Mouse (Mus musculus) forebrain, embryonic 14.5 days (tissue): ENCODE results near the gene Fads6. TPM values are rescaled to one million over a fixed set of nuclear protein-coding genes. Genes with fewer than 3 reads are reported as not detected.

Source experiments
- ATAC-seq: fragments of 200-750 bp; cut with Nextera tagmentation; 2 replicates; pipeline ENCODE4 v1.8.0; 2017; ENCODE audit warnings: mild to moderate bottlenecking, moderate library complexity
- DNase-seq: peaks from one replicate; pipeline ENCODE4 v3.0.0-alpha.2; 2015; ENCODE audit warnings: low spot score
- H3K27ac ChIP-seq: fragments of 300-500 bp; sonication (generic); 2 replicates; pipeline ENCODE4 v1.5.1; 2014; ENCODE audit warnings: low read depth, mild to moderate bottlenecking, control low read depth, low read length, moderate library complexity
- H3K27me3 ChIP-seq: fragments of 300-500 bp; sonication (generic); replicated peaks from 2 replicates; pipeline ENCODE4 v1.6.1; 2014; ENCODE audit warnings: low read length, control low read depth, mixed read lengths; ENCODE audit not compliant: control insufficient read depth, insufficient read depth
- H3K36me3 ChIP-seq: fragments of 300-500 bp; sonication (generic); 2 replicates; pipeline ENCODE4 v1.6.1; 2014; ENCODE audit warnings: low read length, control low read depth; ENCODE audit not compliant: control insufficient read depth, insufficient read depth
- H3K4me1 ChIP-seq: fragments of 300-500 bp; sonication (generic); 2 replicates; pipeline ENCODE4 v1.6.1; 2014; ENCODE audit warnings: antibody characterized with exemption, low read length, control low read depth; ENCODE audit not compliant: control insufficient read depth, insufficient read depth
- H3K4me2 ChIP-seq: fragments of 300-500 bp; sonication (generic); 2 replicates; pipeline ENCODE4 v1.6.1; 2014; ENCODE audit warnings: mild to moderate bottlenecking, control low read depth, low read length
- H3K4me3 ChIP-seq: fragments of 300-500 bp; sonication (generic); 2 replicates; pipeline ENCODE4 v1.5.1; 2014; ENCODE audit warnings: low read depth, low read length, control low read depth
- H3K9ac ChIP-seq: fragments of 300-500 bp; sonication (generic); 2 replicates; pipeline ENCODE4 v1.6.1; 2014; ENCODE audit warnings: mild to moderate bottlenecking, low read length, control low read depth, moderate library complexity
- H3K9me3 ChIP-seq: fragments of 300-500 bp; sonication (generic); replicated peaks from 2 replicates; pipeline ENCODE4 v1.6.1; 2016; ENCODE audit warnings: low read length, control low read depth, mixed read lengths; ENCODE audit not compliant: control insufficient read depth
- WGBS: fragments of 180-500 bp; shearing (Covaris S2); extraction: QIAGEN DNeasy Blood & Tissue Kit; methylation state at CpG from one replicate; pipeline ENCODE4 v1.1.7; 2014; 5-methylcytosine and 5-hydroxymethylcytosine counted together
- polyA plus RNA-seq: library from polyadenylated mRNA; unstranded; fragments of >200 nt; fragmentation: Nextera tagmentation; extraction: Ambion mirVana; gene quantifications from 2 replicates; pipeline ENCODE4 v1.2.1, GENCODE M21; 2014

The Fads6 gene
- 0.24 and 0.40 TPM in 2 replicates for polyA plus RNA-seq

- DNase-seq (peak; percentile 60), ATAC-seq (peak; percentile 80)
- Histone ChIP-seq H3K36me3 (no peaks in the 10 kb centered on the region), H3K9ac (peak within 1 kb of the TSS; percentile 69), H3K4me2 (peak within 1 kb of the TSS; percentile 88), H3K27me3 (no peaks in the 10 kb centered on the region), H3K4me3 (peak within 1 kb of the TSS; percentile 45), H3K9me3 (no peaks in the 10 kb centered on the region), H3K4me1 (peaks cover 5% of the 10 kb centered on the region; the same call in 1 of the 2 replicates), H3K27ac (no peak within 1 kb of the TSS)
- WGBS = under 1% methylated on average over 44 of the region's 44 CpGs
Observed at GRCm38 (mm10) chr11:115297214-115297826, at the start of gene Fads6. TSS of gene Fads6 (minus strand) at chr11:115297663.

GRCm38 (mm10) chr11:115345515-115345914 is 48.1 kb upstream of the Fads6 start:
- Histone ChIP-seq H3K9me3 (no peaks in the 10 kb centered on the region), H3K27ac (no peak overlapping the region), H3K27me3 (no peaks in the 10 kb centered on the region), H3K36me3 (no peaks in the 10 kb centered on the region), H3K9ac (no peak overlapping the region), H3K4me1 (peaks cover 4% of the 10 kb centered on the region; the same call in 1 of the 2 replicates), H3K4me3 (no peak overlapping the region), H3K4me2 (no peak overlapping the region)
- DNase-seq (no peak), ATAC-seq (no peak)
- 49% methylated on average over 7 of the region's 7 CpGs for WGBS

- no peaks in the 10 kb centered on the region for H3K27me3 ChIP-seq
- ATAC-seq = no peak
- no peak overlapping the region for H3K9ac ChIP-seq
- 12% methylated on average over 12 of the region's 12 CpGs for WGBS
- DNase-seq = no peak
- no peaks in the 10 kb centered on the region for H3K36me3 ChIP-seq
- peaks cover 4% of the 10 kb centered on the region; the same call in 1 of the 2 replicates for H3K4me1 ChIP-seq
- no peaks in the 10 kb centered on the region for H3K9me3 ChIP-seq
- no peak overlapping the region for H3K27ac ChIP-seq
- H3K4me3 ChIP-seq = no peak overlapping the region
- no peak overlapping the region for H3K4me2 ChIP-seq
Observed at GRCm38 (mm10) chr11:115344967-115345366, 47.5 kb upstream of the Fads6 start.

- Histone ChIP-seq H3K4me3 (no peak overlapping the region), H3K27ac (no peak overlapping the region), H3K4me1 (peaks cover 2% of the 10 kb centered on the region; the same call in 1 of the 2 replicates), H3K4me2 (no peak overlapping the region), H3K36me3 (no peaks in the 10 kb centered on the region), H3K9ac (no peak overlapping the region), H3K27me3 (no peaks in the 10 kb centered on the region), H3K9me3 (no peaks in the 10 kb centered on the region)
- 67% methylated on average over 6 of the region's 6 CpGs for WGBS
- no peak for ATAC-seq
- DNase-seq = no peak
Observed at GRCm38 (mm10) chr11:115341866-115342265, 44.4 kb upstream of the Fads6 start.

GRCm38 (mm10) chr11:115341246-115341645 is 43.8 kb upstream of the Fads6 start:
- DNase-seq = no peak

GRCm38 (mm10) chr11:115337826-115338225 is 40.4 kb upstream of the Fads6 start:
- H3K9ac ChIP-seq = no peak overlapping the region
- peaks cover 9% of the 10 kb centered on the region for H3K4me1 ChIP-seq
- ATAC-seq = no peak
- H3K27ac ChIP-seq = no peak overlapping the region
- no peak for DNase-seq
- no peak overlapping the region for H3K4me2 ChIP-seq
- H3K36me3 ChIP-seq = no peaks in the 10 kb centered on the region
- H3K4me3 ChIP-seq = no peak overlapping the region
- 57% methylated on average over 1 of the region's 1 CpGs for WGBS
- peaks cover 22% of the 10 kb centered on the region for H3K27me3 ChIP-seq
- H3K9me3 ChIP-seq = no peaks in the 10 kb centered on the region

More at GRCm38 (mm10) chr11:115341246-115341645, 43.8 kb upstream of the Fads6 start:
- Histone ChIP-seq H3K36me3 (no peaks in the 10 kb centered on the region), H3K4me3 (no peak overlapping the region), H3K4me1 (no peaks in the 10 kb centered on the region), H3K9me3 (no peaks in the 10 kb centered on the region), H3K27ac (no peak overlapping the region), H3K4me2 (no peak overlapping the region), H3K9ac (no peak overlapping the region), H3K27me3 (0 out of 2 replicates have a peak, but pooled peaks cover 3% of the 10 kb centered on the region)
- no peak for ATAC-seq
- WGBS = 67% methylated on average over 2 of the region's 2 CpGs

- Histone ChIP-seq H3K9ac (no peak overlapping the region), H3K4me3 (no peak overlapping the region), H3K9me3 (no peaks in the 10 kb centered on the region), H3K4me2 (no peak overlapping the region), H3K36me3 (no peaks in the 10 kb centered on the region), H3K27ac (no peak overlapping the region), H3K4me1 (peaks cover 9% of the 10 kb centered on the region), H3K27me3 (peaks cover 22% of the 10 kb centered on the region)
- ATAC-seq (no peak), DNase-seq (no peak)
- WGBS = 75% methylated on average over 3 of the region's 3 CpGs
Observed at GRCm38 (mm10) chr11:115337350-115337749, 39.9 kb upstream of the Fads6 start.

GRCm38 (mm10) chr11:115336115-115336514 is 38.7 kb upstream of the Fads6 start:
- Histone ChIP-seq H3K9ac (no peak overlapping the region), H3K36me3 (no peaks in the 10 kb centered on the region), H3K4me1 (peaks cover 9% of the 10 kb centered on the region), H3K27me3 (peaks cover 22% of the 10 kb centered on the region), H3K9me3 (no peaks in the 10 kb centered on the region), H3K4me3 (no peak overlapping the region), H3K27ac (no peak overlapping the region), H3K4me2 (no peak overlapping the region)
- ATAC-seq = no peak
- no peak for DNase-seq
- 22% methylated on average over 6 of the region's 6 CpGs for WGBS

GRCm38 (mm10) chr11:115335223-115335622 is 37.8 kb upstream of the Fads6 start:
- Histone ChIP-seq H3K9ac (no peak overlapping the region), H3K27ac (no peak overlapping the region), H3K4me2 (no peak overlapping the region), H3K27me3 (peaks cover 22% of the 10 kb centered on the region), H3K4me1 (peaks cover 9% of the 10 kb centered on the region), H3K9me3 (no peaks in the 10 kb centered on the region), H3K4me3 (no peak overlapping the region), H3K36me3 (no peaks in the 10 kb centered on the region)
- ATAC-seq (no peak), DNase-seq (no peak)
- 51% methylated on average over 12 of the region's 12 CpGs for WGBS
